Mouse (Mus musculus): ENCODE measurements around the gene Abl1. TPM values are rescaled to one million over a fixed set of nuclear protein-coding genes. Genes with fewer than 3 reads are reported as not detected.

Gene Abl1
- polyA plus RNA-seq, 1 experiment from 2014 or later, result 19.6 TPM

GRCm38 (mm10) chr2:31782958-31783602 lies 94.9 kb downstream of the Abl1 start:
- no peak overlapping the region for H3K27ac ChIP-seq (ENCODE audit: low read depth, low read length)
- WGBS, result 81% methylated on average over 8 of the region's 8 CpGs
- no peaks in the 10 kb centered on the region for H3K9me3 ChIP-seq (replicated peaks; ENCODE audit: control insufficient read depth, low read length)
- H3K36me3 ChIP-seq (ENCODE audit: control insufficient read depth, insufficient read depth, low read length), result peaks cover 87% of the 10 kb centered on the region
- no peaks in the 10 kb centered on the region for H3K27me3 ChIP-seq (replicated peaks; ENCODE audit: control insufficient read depth, insufficient read depth, low read length)
- no peaks in the 10 kb centered on the region for H3K4me1 ChIP-seq (ENCODE audit: control insufficient read depth, insufficient read depth, low read length)
- no peak for ATAC-seq
- no peak for DNase-seq (ENCODE audit: low spot score)
- no peak overlapping the region for H3K9ac ChIP-seq (ENCODE audit: low read length)
- H3K4me3 ChIP-seq (ENCODE audit: low read depth, low read length), result no peak overlapping the region
- no peak overlapping the region for H3K4me2 ChIP-seq (ENCODE audit: low read length)

- DNase-seq (ENCODE audit: low spot score) (peak; percentile 90), ATAC-seq (peak; percentile 67)
- Histone ChIP-seq H3K4me1 (ENCODE audit: control insufficient read depth, insufficient read depth, low read length) (no peaks in the 10 kb centered on the region), H3K9ac (ENCODE audit: low read length) (no peak overlapping the region), H3K36me3 (ENCODE audit: control insufficient read depth, insufficient read depth, low read length) (peaks cover 83% of the 10 kb centered on the region), H3K4me3 (ENCODE audit: low read depth, low read length) (no peak overlapping the region), H3K4me2 (ENCODE audit: low read length) (no peak overlapping the region), H3K27me3 (replicated peaks; ENCODE audit: control insufficient read depth, insufficient read depth, low read length) (no peaks in the 10 kb centered on the region), H3K9me3 (replicated peaks; ENCODE audit: control insufficient read depth, low read length) (no peaks in the 10 kb centered on the region), H3K27ac (ENCODE audit: low read depth, low read length) (no peak overlapping the region)
- 42% methylated on average over 9 of the region's 9 CpGs for WGBS
Observed at GRCm38 (mm10) chr2:31785074-31785473, 96.9 kb downstream of the Abl1 start.

GRCm38 (mm10) chr2:31787029-31787428 lies 98.9 kb downstream of the Abl1 start:
- DNase-seq (ENCODE audit: low spot score) (peak; percentile 90), ATAC-seq (no peak)
- no peaks in the 10 kb centered on the region for H3K4me1 ChIP-seq (ENCODE audit: control insufficient read depth, insufficient read depth, low read length)
- no peak overlapping the region for H3K4me3 ChIP-seq (ENCODE audit: low read depth, low read length)
- H3K27me3 ChIP-seq (replicated peaks; ENCODE audit: control insufficient read depth, insufficient read depth, low read length), result no peaks in the 10 kb centered on the region
- no peaks in the 10 kb centered on the region for H3K9me3 ChIP-seq (replicated peaks; ENCODE audit: control insufficient read depth, low read length)
- 14% methylated on average over 7 of the region's 7 CpGs for WGBS
- no peak overlapping the region for H3K27ac ChIP-seq (ENCODE audit: low read depth, low read length)
- H3K9ac ChIP-seq (ENCODE audit: low read length), result no peak overlapping the region
- H3K36me3 ChIP-seq (ENCODE audit: control insufficient read depth, insufficient read depth, low read length), result peaks cover 83% of the 10 kb centered on the region
- H3K4me2 ChIP-seq (ENCODE audit: low read length), result no peak overlapping the region

- Histone ChIP-seq H3K4me1 (ENCODE audit: control insufficient read depth, insufficient read depth, low read length) (no peaks in the 10 kb centered on the region), H3K27ac (ENCODE audit: low read depth, low read length) (no peak overlapping the region), H3K4me3 (ENCODE audit: low read depth, low read length) (no peak overlapping the region), H3K4me2 (ENCODE audit: low read length) (no peak overlapping the region), H3K9me3 (replicated peaks; ENCODE audit: control insufficient read depth, low read length) (no peaks in the 10 kb centered on the region), H3K27me3 (replicated peaks; ENCODE audit: control insufficient read depth, insufficient read depth, low read length) (no peaks in the 10 kb centered on the region), H3K36me3 (ENCODE audit: control insufficient read depth, insufficient read depth, low read length) (peaks cover 82% of the 10 kb centered on the region), H3K9ac (ENCODE audit: low read length) (no peak overlapping the region)
- 73% methylated on average over 3 of the region's 3 CpGs for whole genome bisulfite sequencing
- ATAC-seq (no peak), DNase-seq (ENCODE audit: low spot score) (peak; percentile 73)
Observed at GRCm38 (mm10) chr2:31788227-31788626, 100.1 kb downstream of the Abl1 start.

GRCm38 (mm10) chr2:31789215-31789614 lies 101.0 kb downstream of the Abl1 start:
- Histone ChIP-seq H3K36me3 (ENCODE audit: control insufficient read depth, insufficient read depth, low read length) (peaks cover 79% of the 10 kb centered on the region), H3K4me2 (ENCODE audit: low read length) (no peak overlapping the region), H3K27ac (ENCODE audit: low read depth, low read length) (no peak overlapping the region), H3K9ac (ENCODE audit: low read length) (no peak overlapping the region), H3K27me3 (replicated peaks; ENCODE audit: control insufficient read depth, insufficient read depth, low read length) (no peaks in the 10 kb centered on the region), H3K9me3 (replicated peaks; ENCODE audit: control insufficient read depth, low read length) (no peaks in the 10 kb centered on the region), H3K4me3 (ENCODE audit: low read depth, low read length) (no peak overlapping the region), H3K4me1 (ENCODE audit: control insufficient read depth, insufficient read depth, low read length) (no peaks in the 10 kb centered on the region)
- no peak for ATAC-seq
- 87% methylated on average over 2 of the region's 2 CpGs for WGBS
- no peak for DNase-seq (ENCODE audit: low spot score)

- Histone ChIP-seq H3K4me3 (ENCODE audit: low read depth, low read length) (no peak overlapping the region), H3K9me3 (replicated peaks; ENCODE audit: control insufficient read depth, low read length) (no peaks in the 10 kb centered on the region), H3K27me3 (replicated peaks; ENCODE audit: control insufficient read depth, insufficient read depth, low read length) (no peaks in the 10 kb centered on the region), H3K9ac (ENCODE audit: low read length) (no peak overlapping the region), H3K4me1 (ENCODE audit: control insufficient read depth, insufficient read depth, low read length) (no peaks in the 10 kb centered on the region), H3K27ac (ENCODE audit: low read depth, low read length) (no peak overlapping the region), H3K4me2 (ENCODE audit: low read length) (no peak overlapping the region), H3K36me3 (ENCODE audit: control insufficient read depth, insufficient read depth, low read length) (peaks cover 82% of the 10 kb centered on the region)
- WGBS, result 87% methylated on average over 13 of the region's 13 CpGs
- DNase-seq (ENCODE audit: low spot score) (no peak), ATAC-seq (no peak)
Observed at GRCm38 (mm10) chr2:31790728-31791251, 102.6 kb downstream of the Abl1 start.

- 87% methylated on average over 8 of the region's 8 CpGs for WGBS
- Histone ChIP-seq H3K27me3 (replicated peaks; ENCODE audit: control insufficient read depth, insufficient read depth, low read length) (no peaks in the 10 kb centered on the region), H3K9ac (ENCODE audit: low read length) (no peak overlapping the region), H3K9me3 (replicated peaks; ENCODE audit: control insufficient read depth, low read length) (no peaks in the 10 kb centered on the region), H3K4me1 (ENCODE audit: control insufficient read depth, insufficient read depth, low read length) (no peaks in the 10 kb centered on the region), H3K4me3 (ENCODE audit: low read depth, low read length) (no peak overlapping the region), H3K27ac (ENCODE audit: low read depth, low read length) (no peak overlapping the region), H3K4me2 (ENCODE audit: low read length) (no peak overlapping the region), H3K36me3 (ENCODE audit: control insufficient read depth, insufficient read depth, low read length) (peaks cover 82% of the 10 kb centered on the region)
- ATAC-seq (no peak), DNase-seq (ENCODE audit: low spot score) (no peak)
Observed at GRCm38 (mm10) chr2:31791260-31791659, 103.1 kb downstream of the Abl1 start.

- 76% methylated on average over 6 of the region's 6 CpGs for WGBS
- ATAC-seq (no peak), DNase-seq (ENCODE audit: low spot score) (no peak)
- no peak overlapping the region for H3K4me3 ChIP-seq (ENCODE audit: low read depth, low read length)
- H3K4me2 ChIP-seq (ENCODE audit: low read length), result no peak overlapping the region
- no peak overlapping the region for H3K9ac ChIP-seq (ENCODE audit: low read length)
- H3K36me3 ChIP-seq (ENCODE audit: control insufficient read depth, insufficient read depth, low read length), result peaks cover 87% of the 10 kb centered on the region
- H3K4me1 ChIP-seq (ENCODE audit: control insufficient read depth, insufficient read depth, low read length), result no peaks in the 10 kb centered on the region
- no peaks in the 10 kb centered on the region for H3K9me3 ChIP-seq (replicated peaks; ENCODE audit: control insufficient read depth, low read length)
- no peaks in the 10 kb centered on the region for H3K27me3 ChIP-seq (replicated peaks; ENCODE audit: control insufficient read depth, insufficient read depth, low read length)
- no peak overlapping the region for H3K27ac ChIP-seq (ENCODE audit: low read depth, low read length)
Observed at GRCm38 (mm10) chr2:31792611-31793010, 104.4 kb downstream of the Abl1 start.

GRCm38 (mm10) chr2:31796943-31797342 lies 108.8 kb downstream of the Abl1 start:
- no peak overlapping the region for H3K9ac ChIP-seq (ENCODE audit: low read length)
- no peak for DNase-seq (ENCODE audit: low spot score)
- no peaks in the 10 kb centered on the region for H3K27me3 ChIP-seq (replicated peaks; ENCODE audit: control insufficient read depth, insufficient read depth, low read length)
- no peak overlapping the region for H3K27ac ChIP-seq (ENCODE audit: low read depth, low read length)
- WGBS, result 96% methylated on average over 3 of the region's 3 CpGs
- no peak overlapping the region for H3K4me3 ChIP-seq (ENCODE audit: low read depth, low read length)
- H3K9me3 ChIP-seq (replicated peaks; ENCODE audit: control insufficient read depth, low read length), result no peaks in the 10 kb centered on the region
- H3K4me1 ChIP-seq (ENCODE audit: control insufficient read depth, insufficient read depth, low read length), result no peaks in the 10 kb centered on the region
- ATAC-seq, result no peak
- peaks cover 95% of the 10 kb centered on the region for H3K36me3 ChIP-seq (ENCODE audit: control insufficient read depth, insufficient read depth, low read length)
- H3K4me2 ChIP-seq (ENCODE audit: low read length), result no peak overlapping the region
